Mouse (Mus musculus): ENCODE measurements around the gene Olfr527. TPM values are rescaled to one million over a fixed set of nuclear protein-coding genes. Genes with fewer than 3 reads are reported as not detected.

The Olfr527 gene
- not detected in 2 replicates for total RNA-seq (2021)
- long read RNA-seq, experiment 1: 0 reads
- long read RNA-seq, experiment 2: 0 reads

DNA sequence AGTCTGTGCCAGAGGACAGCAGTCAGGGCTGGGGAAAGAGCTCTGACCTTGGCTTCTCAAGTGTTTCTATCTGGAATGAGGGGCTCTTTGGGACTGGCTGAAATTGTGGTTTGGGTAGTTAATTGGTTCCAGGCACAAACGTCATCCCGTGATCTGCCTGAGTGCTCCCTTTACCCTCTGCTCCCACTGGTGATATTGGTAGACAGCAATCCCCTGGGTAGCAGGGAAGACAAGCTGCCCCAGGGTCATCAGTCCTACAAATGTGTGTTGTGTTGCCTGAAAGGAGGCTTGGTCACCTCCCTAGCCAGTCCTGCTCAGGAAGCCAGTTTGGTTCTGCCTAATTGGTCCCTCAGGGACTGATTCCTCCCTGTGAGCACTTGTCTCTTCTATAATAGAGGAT lies at the start of gene Olfr527:
Gene Olfr527, plus strand, starts transcription at position 301 of the 400 bp plus-strand sequence.
- no peak for DNase-seq

GRCm38 (mm10) chr7:140295746-140296145 lies 38.1 kb upstream of the Olfr527 start:
- DNase-seq: no peak

DNA sequence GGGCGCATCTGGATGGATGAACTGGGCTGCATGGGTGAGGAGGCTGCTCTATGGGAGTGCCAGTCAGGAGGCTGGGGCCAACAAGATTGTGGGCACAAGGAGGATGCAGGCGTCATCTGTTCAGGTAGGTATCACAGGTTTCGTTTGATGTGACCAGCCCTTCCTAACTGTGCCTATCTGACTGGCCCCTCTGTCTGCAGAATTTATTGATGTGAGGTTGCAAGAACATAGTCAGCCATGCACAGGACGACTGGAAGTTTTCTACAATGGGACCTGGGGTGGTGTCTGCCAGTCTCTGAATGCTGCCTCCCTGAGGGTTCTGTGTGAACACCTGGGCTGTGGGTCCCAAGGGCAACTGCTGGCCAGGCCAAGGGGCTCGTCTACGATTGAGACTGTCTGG lies 36.9 kb upstream of the Olfr527 start:
- DNase-seq: no peak

- DNase-seq: no peak
These were observed 34.4 kb upstream of the Olfr527 start for GRCm38 (mm10) chr7:140299416-140299815.

DNA sequence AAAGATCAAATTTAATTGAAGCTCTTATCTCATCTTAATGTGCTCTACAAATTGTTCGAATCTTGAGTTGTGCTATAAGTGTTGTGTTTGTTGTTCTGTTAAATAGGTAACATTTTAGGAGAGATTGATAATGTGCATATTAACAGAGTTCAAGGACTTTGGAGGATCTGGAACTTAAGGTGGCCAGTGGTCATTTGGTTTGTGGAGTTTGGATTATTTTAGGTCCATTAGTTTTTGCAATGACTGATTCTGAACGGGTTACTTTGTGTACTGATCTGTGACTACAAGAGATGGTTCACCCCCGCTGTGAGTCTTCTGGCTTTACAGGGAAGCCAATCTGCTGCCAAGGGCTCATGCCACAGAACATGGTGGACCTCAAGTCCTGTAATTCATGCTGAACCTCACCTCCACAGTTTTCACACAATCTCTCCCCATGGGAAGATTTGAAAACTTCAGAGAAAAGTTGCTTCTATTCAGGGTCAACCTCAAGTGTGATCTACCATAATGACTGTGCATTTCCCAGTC lies 13.9 kb upstream of the Olfr527 start:
- DNase-seq: no peak

- no peak for DNase-seq
These were observed 13.3 kb upstream of the Olfr527 start, which contains the start of gene Olfr525 for GRCm38 (mm10) chr7:140320558-140320957. Olfr525 (plus strand) TSS chr7:140320858.

DNA sequence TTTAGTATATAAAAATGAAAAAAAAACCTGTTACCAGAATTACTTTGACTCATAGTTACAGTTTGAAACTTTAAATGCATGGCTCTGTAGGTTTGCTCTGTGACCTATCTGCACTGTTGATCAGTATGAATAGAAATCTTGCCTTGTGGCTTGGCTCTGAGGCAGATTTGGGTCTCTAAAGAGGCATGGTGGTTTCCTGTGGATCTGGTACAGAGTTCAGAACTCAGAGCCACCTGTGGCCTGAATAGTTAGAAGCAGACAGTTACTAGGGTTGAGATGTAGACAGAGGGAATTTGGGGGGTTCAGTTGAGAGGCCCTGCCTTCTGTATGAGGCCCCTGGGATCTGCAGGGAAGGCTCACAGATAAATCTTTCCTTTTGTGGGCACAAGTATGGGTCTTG lies 12.7 kb upstream of the Olfr527 start:
- no peak for DNase-seq

- no peak for DNase-seq
These were observed 4.0 kb upstream of the Olfr527 start for GRCm38 (mm10) chr7:140329766-140330304.

- no peak for DNase-seq
These were observed 27.8 kb downstream of the Olfr527 start, which contains the start of gene Olfr60 for GRCm38 (mm10) chr7:140361571-140361970. Olfr60 (minus strand) TSS chr7:140361671.

- DNase-seq: no peak
These were observed 40.5 kb downstream of the Olfr527 start for GRCm38 (mm10) chr7:140374300-140374699.

DNA sequence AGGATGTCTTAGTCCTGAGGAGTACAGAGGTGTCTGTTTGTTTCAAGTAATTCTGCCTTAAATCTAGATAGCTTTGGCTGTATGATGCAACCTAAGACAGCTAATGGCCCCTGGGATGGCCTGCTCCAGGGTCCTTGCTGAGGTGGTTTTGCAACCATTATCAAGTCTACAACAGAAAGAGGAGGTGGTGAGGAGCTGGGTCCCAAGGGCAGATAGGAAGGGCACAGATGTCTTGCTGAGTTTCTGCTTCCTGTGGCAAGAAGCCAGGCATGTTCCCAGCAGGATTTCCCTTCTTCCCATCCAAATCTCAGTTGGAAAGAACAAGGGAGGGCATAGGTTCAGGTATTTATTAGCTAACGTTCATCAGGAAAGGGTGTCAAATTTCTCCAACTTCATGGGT lies 42.4 kb downstream of the Olfr527 start, which contains the start of gene Olfr530:
Gene Olfr530, minus strand, starts transcription at position 101 of the 400 bp plus-strand sequence.
- no peak for DNase-seq

DNA sequence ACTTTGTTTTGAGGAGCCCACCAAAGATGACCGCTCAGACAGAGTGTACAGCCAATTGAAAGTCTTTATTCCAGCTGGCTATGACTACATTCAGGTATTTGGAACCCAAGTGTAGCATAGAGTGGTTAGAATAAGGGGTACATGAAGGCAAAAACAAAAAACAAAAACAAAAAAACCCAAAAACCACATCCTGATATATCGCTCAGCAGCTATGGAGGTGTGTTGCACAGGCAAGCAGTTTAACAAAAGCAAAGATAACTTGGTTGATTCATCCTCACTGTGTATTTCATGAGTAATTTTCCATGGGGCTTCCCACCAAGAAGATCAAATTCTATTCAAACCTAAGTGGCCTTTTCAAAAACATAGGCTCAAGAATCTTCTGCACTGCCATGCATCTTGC lies 43.1 kb downstream of the Olfr527 start:
- DNase-seq: no peak

Other genes starting within 250 kb of the Olfr527 start
- not detected in 2 replicates for gene Prap1, start 240.6 kb upstream of the Olfr527 start, total RNA-seq (2021)
- 70.4 and 79.8 TPM in 2 replicates for gene Fuom, start 231.6 kb upstream of the Olfr527 start, total RNA-seq (2021)
- 20.8 and 23.6 TPM in 2 replicates for gene Paox, start 218.2 kb upstream of the Olfr527 start, total RNA-seq (2021)
- 536 and 571 TPM in 2 replicates for gene Echs1, start 217.5 kb upstream of the Olfr527 start, total RNA-seq (2021)
- 41.3 and 48.7 TPM in 2 replicates for gene Mtg1, start 196.5 kb upstream of the Olfr527 start, total RNA-seq (2021)
- gene Sprn, start 179.1 kb upstream of the Olfr527 start, total RNA-seq (2021): 0.67 and 1.4 TPM in 2 replicates
- not detected in 2 replicates for gene Olfr522, start 169.3 kb upstream of the Olfr527 start, total RNA-seq (2021)
- gene Olfr523, start 160.8 kb upstream of the Olfr527 start, total RNA-seq (2021): not detected in 2 replicates
- gene Olfr524, start 128.1 kb upstream of the Olfr527 start, total RNA-seq (2021): not detected in 2 replicates
- gene Cd163l1, start 115.8 kb upstream of the Olfr527 start, total RNA-seq (2021): 0.15 TPM in 1 of 2 replicates, not detected in the other
- gene 5830411N06Rik, start 86.7 kb upstream of the Olfr527 start, total RNA-seq (2021): 0.30 TPM in 1 of 2 replicates, not detected in the other
- gene Olfr525, start 13.2 kb upstream of the Olfr527 start, total RNA-seq (2021): not detected in 2 replicates
- not detected in 2 replicates for gene Olfr60, start 27.7 kb downstream of the Olfr527 start, total RNA-seq (2021)
- not detected in 2 replicates for gene Olfr530, start 42.3 kb downstream of the Olfr527 start, total RNA-seq (2021)
- gene Olfr531, start 68.9 kb downstream of the Olfr527 start, total RNA-seq (2021): not detected in 2 replicates
- not detected in 2 replicates for gene Olfr532, start 87.6 kb downstream of the Olfr527 start, total RNA-seq (2021)
- gene Olfr533, start 129.4 kb downstream of the Olfr527 start, total RNA-seq (2021): not detected in 2 replicates
- not detected in 2 replicates for gene Olfr535, start 150.2 kb downstream of the Olfr527 start, total RNA-seq (2021)
- gene Olfr536, start 173.4 kb downstream of the Olfr527 start, total RNA-seq (2021): not detected in 2 replicates
- gene Olfr538, start 233.9 kb downstream of the Olfr527 start, total RNA-seq (2021): not detected in 2 replicates

Measured in adrenal gland, postnatal 14 days (tissue).